Mouse (Mus musculus) olfactory bulb, adult 2 months (tissue): ENCODE results near the gene Actb.

Experiments used
- CTCF ChIP-seq: fragments of 200-500 bp; IDR thresholded peaks from 2 replicates; pipeline ENCODE4 v1.5.1; 2012; ENCODE audit warnings: low read depth, mild to moderate bottlenecking, low read length, moderate library complexity; ENCODE audit not compliant: insufficient read depth
- POLR2A ChIP-seq: fragments of 200-500 bp; IDR thresholded peaks from 2 replicates; pipeline ENCODE4 v1.6.1; 2012; ENCODE audit warnings: mild to moderate bottlenecking, low read depth, low read length, moderate library complexity; ENCODE audit not compliant: insufficient read depth

DNA sequence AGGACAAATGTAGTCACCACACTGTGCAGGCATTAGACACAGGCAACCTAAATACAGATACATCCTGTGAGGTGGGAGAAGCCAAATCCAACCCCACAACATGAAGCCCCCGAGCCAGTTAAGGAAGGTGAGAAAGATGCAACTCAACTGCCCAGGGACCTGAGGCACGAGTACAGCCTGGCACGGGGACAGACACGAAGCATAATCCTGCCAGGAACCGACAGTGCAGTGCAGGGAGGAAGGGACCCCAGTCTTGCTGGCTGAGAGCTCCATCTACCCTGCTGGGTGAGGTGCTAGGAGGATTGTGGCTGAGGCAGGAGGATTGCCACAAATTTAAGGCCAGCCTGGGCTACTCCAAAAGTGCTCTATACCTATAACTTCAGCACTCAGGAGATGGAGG lies 29.7 kb downstream of the Actb start:
- TF ChIP-seq CTCF (no peak), POLR2A (no peak)
